ENCODE assay signal across 15 mouse cellular contexts in the genomic region with DNA sequence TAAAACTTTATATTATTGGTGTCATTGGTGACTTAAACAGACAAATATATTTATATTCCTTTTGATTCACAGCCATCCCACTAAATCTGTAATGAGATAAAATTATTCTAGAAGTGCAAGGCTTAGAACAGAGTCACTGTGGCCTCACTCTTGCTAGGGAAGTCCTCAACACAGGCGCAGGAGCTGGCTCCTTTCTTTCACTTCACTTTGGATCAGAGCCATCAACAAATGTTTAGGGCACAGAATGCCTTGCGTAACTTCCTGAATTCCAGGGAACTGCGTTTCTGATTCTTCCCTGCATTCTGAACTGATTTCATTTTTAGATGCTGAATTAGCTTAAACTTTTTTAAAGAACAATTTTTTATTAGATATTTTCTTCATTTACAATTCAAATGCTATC. TPM values are rescaled to one million over a fixed set of nuclear protein-coding genes. Genes with fewer than 3 reads are reported as not detected.
DNase-seq lines count a peak whose midpoint lies in the region; ATAC-seq and TF ChIP-seq lines count a peak whose summit lies in the region.
"Had no signal": no experiment of that assay in that cellular context is flagged by ENCODE, and none has a peak within 500 bp of the region (broad histone marks: within the 10 kb centered on the region; RNA-seq: fewer than 3 reads in every experiment).

No protein-coding gene starts in this region.

- ATAC-seq in granulocyte monocyte progenitor cell, adult 5-6 weeks (replicated peaks; ENCODE audit: poor library complexity, severe bottlenecking), result peak; percentile 78
- peak; percentile 45; the same call in 1 of the 2 replicates for ATAC-seq in megakaryocyte progenitor cell, adult 5-6 weeks (replicated peaks; ENCODE audit: poor library complexity)
- ATAC-seq in hindbrain, embryonic 11.5 days (ENCODE audit: low FRiP score), result no peak
- ATAC-seq: hindbrain, postnatal 0 days; intestine, postnatal 0 days had no signal

- peak; percentile 35 for DNase-seq in layer of hippocampus, adult 9-11 months
- DNase-seq in layer of hippocampus, adult 2 months (ENCODE audit: low spot score in 2 of 2), result no peak
- DNase-seq in NIH3T3 (ENCODE audit: low read depth), result peak; percentile 66
- no peak for DNase-seq in thymus, adult 2 months
- DNase-seq in hindbrain, embryonic 11.5 days (ENCODE audit: low spot score), result no peak
- DNase-seq: cerebellum, adult 8-10 months; gastrocnemius, postnatal 14 days; kidney, postnatal 10 days; right cerebral cortex, postnatal 25 days had no signal

- 93% methylated on average over 3 of the region's 3 CpGs for WGBS in thymus, adult 2 months
- 94% methylated on average over 3 of the region's 3 CpGs for WGBS in hindbrain, embryonic 11.5 days

- H3K9me3 ChIP-seq in hindbrain, embryonic 11.5 days (ENCODE audit: control insufficient read depth, low read length), result no peaks in the 10 kb centered on the region
- H3K9me3 ChIP-seq: forebrain, embryonic 12.5 days; midbrain, embryonic 10.5 days had no signal

- TF ChIP-seq CTCF in layer of hippocampus, adult 2 months (conservative IDR thresholded peaks at IDR 0.05), result no peak
- no peak for TF ChIP-seq CTCF in thymus, adult 2 months (IDR thresholded peaks at IDR 0.05; ENCODE audit: borderline replicate concordance, control insufficient read depth, extremely low read depth, insufficient read depth, low read length, poor library complexity)

- no peaks in the 10 kb centered on the region for H3K27me3 ChIP-seq in thymus, adult 2 months (ENCODE audit: control insufficient read depth, insufficient read depth, low read length)
- no peaks in the 10 kb centered on the region for H3K27me3 ChIP-seq in hindbrain, embryonic 11.5 days (ENCODE audit: control insufficient read depth, insufficient read depth, low read length)
- H3K27me3 ChIP-seq: forebrain, embryonic 12.5 days had no signal

- no peak overlapping the region for H3K27ac ChIP-seq in layer of hippocampus, adult 2 months
- H3K27ac ChIP-seq in thymus, adult 2 months (ENCODE audit: control insufficient read depth, insufficient read depth, low read length), result no peak overlapping the region
- no peak overlapping the region for H3K27ac ChIP-seq in hindbrain, embryonic 11.5 days (ENCODE audit: low read depth, low read length)
- H3K27ac ChIP-seq: forebrain, embryonic 12.5 days; hindbrain, postnatal 0 days; midbrain, embryonic 10.5 days had no signal

- peaks cover 33% of the 10 kb centered on the region for H3K36me3 ChIP-seq in thymus, adult 2 months (ENCODE audit: control insufficient read depth, insufficient read depth, low read length)
- H3K36me3 ChIP-seq in hindbrain, embryonic 11.5 days (ENCODE audit: control insufficient read depth, insufficient read depth, low read length), result no peaks in the 10 kb centered on the region

- H3K4me2 ChIP-seq in hindbrain, embryonic 11.5 days (replicated peaks; ENCODE audit: low read depth, low read length), result no peak overlapping the region
- H3K4me2 ChIP-seq: forebrain, embryonic 12.5 days had no signal

- H3K9ac ChIP-seq in hindbrain, embryonic 11.5 days (ENCODE audit: low read depth, low read length), result no peak overlapping the region
- H3K9ac ChIP-seq: forebrain, embryonic 12.5 days had no signal

- no peak for TF ChIP-seq POLR2A in thymus, adult 2 months (IDR thresholded peaks at IDR 0.05; ENCODE audit: control insufficient read depth, extremely low read depth, insufficient read depth, low read length, poor library complexity)

- H3K4me1 ChIP-seq in thymus, adult 2 months (replicated peaks; ENCODE audit: control insufficient read depth, insufficient read depth, low read length), result peaks cover 5% of the 10 kb centered on the region
- no peaks in the 10 kb centered on the region for H3K4me1 ChIP-seq in hindbrain, embryonic 11.5 days (replicated peaks; ENCODE audit: control insufficient read depth, insufficient read depth, low read length)
- H3K4me1 ChIP-seq: forebrain, embryonic 12.5 days; midbrain, embryonic 10.5 days had no signal

- H3K4me3 ChIP-seq in layer of hippocampus, adult 2 months, result no peak overlapping the region
- no peak overlapping the region for H3K4me3 ChIP-seq in thymus, adult 2 months (ENCODE audit: control insufficient read depth, insufficient read depth, low read length)
- H3K4me3 ChIP-seq in hindbrain, embryonic 11.5 days (ENCODE audit: low read depth, low read length), result no peak overlapping the region
- H3K4me3 ChIP-seq: forebrain, embryonic 12.5 days; midbrain, embryonic 10.5 days had no signal

RNA-seq across cellular contexts. Expression of gene Lysmd4, which starts 19.6 kb away (rescaled TPM):
- 10 to 100 TPM; 33.7 to 34.7 TPM for total RNA-seq in layer of hippocampus, adult 2 months (2021)
- 1.2 and 3.4 TPM in 2 replicates for total RNA-seq in granulocyte monocyte progenitor cell, adult 5-6 weeks (2014; fragmentation: Nextera tagmentation)
- total RNA-seq in granulocyte monocyte progenitor cell, adult 5-6 weeks (2017), result 4.0 and 5.8 TPM in 2 replicates
- total RNA-seq in megakaryocyte progenitor cell, adult 5-6 weeks (2015), result 2.2 and 3.2 TPM in 2 replicates
- total RNA-seq in megakaryocyte progenitor cell, adult 5-6 weeks (2017), result 3.7 and 4.0 TPM in 2 replicates
- polyA plus RNA-seq in thymus, adult 2 months (2012; rRNA removed), result 9.3 and 10.3 TPM in 2 replicates
- 11.0 and 14.3 TPM in 2 replicates for polyA plus RNA-seq in hindbrain, embryonic 11.5 days (2014; fragmentation: Nextera tagmentation; extraction: Ambion mirVana)

Comparison
In these comparisons a context has a peak if more than half of its experiments do, and no peak if none do; other contexts are left out.
1. DNase-seq: peak in layer of hippocampus, adult 9-11 months (single experiment) and NIH3T3 (single experiment); none in layer of hippocampus, adult 2 months (0 of 2), thymus, adult 2 months (single experiment) and hindbrain, embryonic 11.5 days (single experiment).
2. RNA of gene Lysmd4, which starts 19.6 kb away (total RNA-seq): 33.7 to 34.7 TPM in layer of hippocampus, adult 2 months; 2.2 to 4.0 TPM in megakaryocyte progenitor cell, adult 5-6 weeks and 1.2 to 5.8 TPM in granulocyte monocyte progenitor cell, adult 5-6 weeks; every median in the first group is over 4 times any median in the second.